Mouse (Mus musculus) MEL (cell line): ENCODE results near the gene Slc6a9. TPM values are rescaled to one million over a fixed set of nuclear protein-coding genes. Genes with fewer than 3 reads are reported as not detected.

ENCODE experiments used
- DNase-seq: peaks from one replicate; pipeline ENCODE4 v3.0.0; 2011; ENCODE audit warnings: low read depth, low spot score
- H3K27ac ChIP-seq: 2 replicates; pipeline ENCODE4 v1.5.1; 2012; ENCODE audit warnings: low read depth, mild to moderate bottlenecking, control low read depth, low read length, moderate library complexity; ENCODE audit not compliant: control insufficient read depth
- H3K27me3 ChIP-seq, 2 experiments: fragments of 150-350 bp in 1 of 2; sonication (generic) in 1 of 2; 2 replicates each; pipeline ENCODE4 v1.6.1; 2012; ENCODE audit warnings: low read length in 2 of 2, mild to moderate bottlenecking in 2 of 2, improper control_type of control experiment in 1 of 2, moderate library complexity in 1 of 2; ENCODE audit not compliant: insufficient read depth in 2 of 2, control insufficient read depth in 1 of 2
- H3K36me3 ChIP-seq, 2 experiments: 2 replicates each; pipeline ENCODE4 v1.6.1; 2012 to 2014; ENCODE audit warnings: low read length in 2 of 2, improper control_type of control experiment in 1 of 2, inconsistent platforms in 1 of 2, mild to moderate bottlenecking in 1 of 2; ENCODE audit not compliant: insufficient read depth in 2 of 2, control insufficient read depth in 1 of 2
- H3K4me1 ChIP-seq, 2 experiments: fragments of 150-350 bp in 1 of 2; sonication (generic) in 1 of 2; 2 replicates each; pipeline ENCODE4 v1.6.1; 2012; ENCODE audit warnings: low read length in 2 of 2, improper control_type of control experiment in 1 of 2, mild to moderate bottlenecking in 1 of 2; ENCODE audit not compliant: insufficient read depth in 2 of 2, control insufficient read depth in 1 of 2
- H3K4me3 ChIP-seq, 2 experiments: fragments of 150-350 bp in 1 of 2; sonication (generic) in 1 of 2; 2 replicates each; pipeline ENCODE4 v1.5.1; 2012; ENCODE audit warnings: low read depth in 2 of 2, low read length in 2 of 2, mild to moderate bottlenecking in 2 of 2, moderate library complexity in 2 of 2, control low read depth in 1 of 2, improper control_type of control experiment in 1 of 2; ENCODE audit not compliant: control insufficient read depth in 1 of 2, insufficient read depth in 1 of 2
- H3K79me2 ChIP-seq: 2 replicates; pipeline ENCODE4 v1.6.1; 2012; ENCODE audit warnings: mild to moderate bottlenecking, low read length, moderate library complexity; ENCODE audit not compliant: control insufficient read depth, poor library complexity, insufficient read depth
- H3K9ac ChIP-seq: 2 replicates; pipeline ENCODE4 v1.6.1; 2012; ENCODE audit warnings: low read depth, mild to moderate bottlenecking, control low read depth, low read length, moderate library complexity; ENCODE audit not compliant: control insufficient read depth, poor library complexity, severe bottlenecking
- H3K9me3 ChIP-seq: fragments of 150-350 bp; sonication (generic); replicated peaks from 2 replicates; pipeline ENCODE4 v1.6.1; 2012; ENCODE audit warnings: mild to moderate bottlenecking, low read length, improper control_type of control experiment, moderate library complexity; ENCODE audit not compliant: insufficient read depth
- BHLHE40 ChIP-seq: IDR thresholded peaks from 2 replicates; pipeline ENCODE4 v1.6.1; 2012; ENCODE audit warnings: low read depth, mild to moderate bottlenecking, inconsistent platforms, low read length, improper control_type of control experiment, borderline replicate concordance
- CHD1 ChIP-seq: IDR thresholded peaks from 2 replicates; pipeline ENCODE4 v1.6.1; 2012; ENCODE audit warnings: low read depth, mild to moderate bottlenecking, inconsistent platforms, low read length, improper control_type of control experiment
- CHD2 ChIP-seq: IDR thresholded peaks from 2 replicates; pipeline ENCODE4 v1.6.1; 2011; ENCODE audit warnings: low read length, improper control_type of control experiment
- CTCF ChIP-seq, 3 experiments: IDR thresholded peaks in 2 of 3; conservative IDR thresholded peaks in 1 of 3; 2 replicates each; pipeline ENCODE4 v1.5.1; 2011 to 2012; ENCODE audit warnings: low read length in 3 of 3, low read depth in 2 of 3, mild to moderate bottlenecking in 2 of 3, improper control_type of control experiment in 1 of 3, inconsistent platforms in 1 of 3, mixed read lengths in 1 of 3, moderate library complexity in 1 of 3; ENCODE audit not compliant: control insufficient read depth in 1 of 3, insufficient read depth in 1 of 3, poor library complexity in 1 of 3, severe bottlenecking in 1 of 3
- ELF1 ChIP-seq: IDR thresholded peaks from 2 replicates; pipeline ENCODE4 v1.6.1; 2014; ENCODE audit warnings: low read depth, mild to moderate bottlenecking, inconsistent platforms, low read length, improper control_type of control experiment, moderate library complexity
- ETS1 ChIP-seq: IDR thresholded peaks from 2 replicates; pipeline ENCODE4 v1.6.1; 2012; ENCODE audit warnings: low read depth, mild to moderate bottlenecking, inconsistent platforms, low read length, improper control_type of control experiment, moderate library complexity
- GABPA ChIP-seq: IDR thresholded peaks from 2 replicates; pipeline ENCODE4 v1.6.1; 2012; ENCODE audit warnings: low read depth, mild to moderate bottlenecking, inconsistent platforms, low read length, improper control_type of control experiment, moderate library complexity
- GATA1 ChIP-seq: IDR thresholded peaks from 2 replicates; pipeline ENCODE4 v1.6.1; 2011; ENCODE audit warnings: low read depth, low read length, improper control_type of control experiment
- HCFC1 ChIP-seq: IDR thresholded peaks from 2 replicates; pipeline ENCODE4 v1.6.1; 2012; ENCODE audit warnings: low read depth, mild to moderate bottlenecking, inconsistent platforms, low read length, improper control_type of control experiment, moderate library complexity
- JUND ChIP-seq: IDR thresholded peaks from 2 replicates; pipeline ENCODE4 v1.6.1; 2011; ENCODE audit warnings: low read depth, mild to moderate bottlenecking, improper control_type of control experiment, low read length
- MEF2A ChIP-seq: IDR thresholded peaks from 2 replicates; pipeline ENCODE4 v1.6.1; 2014; ENCODE audit warnings: low read depth, mild to moderate bottlenecking, inconsistent platforms, low read length, improper control_type of control experiment; ENCODE audit not compliant: poor library complexity, insufficient replicate concordance, severe bottlenecking; ENCODE audit errors: extremely low read depth
- MYB ChIP-seq: IDR thresholded peaks from 2 replicates; pipeline ENCODE4 v1.6.1; 2011; ENCODE audit warnings: mild to moderate bottlenecking, low read depth, low read length, improper control_type of control experiment
- MYC ChIP-seq: IDR thresholded peaks from 2 replicates; pipeline ENCODE4 v1.6.1; 2011; ENCODE audit warnings: low read depth, mild to moderate bottlenecking, low read length, improper control_type of control experiment, moderate library complexity
- POLR2A ChIP-seq, 2 experiments: IDR thresholded peaks; 2 replicates each; pipeline ENCODE4 v1.6.1; 2011 to 2012; ENCODE audit warnings: low read length in 2 of 2, mild to moderate bottlenecking in 2 of 2, control low read depth in 1 of 2, improper control_type of control experiment in 1 of 2, low read depth in 1 of 2, moderate library complexity in 1 of 2; ENCODE audit not compliant: control insufficient read depth in 1 of 2, insufficient read depth in 1 of 2, poor library complexity in 1 of 2
- POLR2AphosphoS2 ChIP-seq: IDR thresholded peaks from 2 replicates; pipeline ENCODE4 v1.6.1; 2011; ENCODE audit warnings: low read length, improper control_type of control experiment
- POLR2AphosphoS5 ChIP-seq: IDR thresholded peaks from 2 replicates; pipeline ENCODE4 v1.6.1; 2012; ENCODE audit warnings: low read depth, borderline replicate concordance, mild to moderate bottlenecking, inconsistent platforms, low read length, moderate library complexity, mixed read lengths
- RAD21 ChIP-seq: IDR thresholded peaks from 2 replicates; pipeline ENCODE4 v1.6.1; 2011; ENCODE audit warnings: mild to moderate bottlenecking, low read depth, low read length, improper control_type of control experiment
- RCOR1 ChIP-seq: IDR thresholded peaks from 2 replicates; pipeline ENCODE4 v1.6.1; 2012; ENCODE audit warnings: low read depth, mild to moderate bottlenecking, inconsistent platforms, low read length, improper control_type of control experiment
- SIN3A ChIP-seq: IDR thresholded peaks from 2 replicates; pipeline ENCODE4 v1.6.1; 2012; ENCODE audit warnings: low read length, improper control_type of control experiment, inconsistent platforms
- SMC3 ChIP-seq: IDR thresholded peaks from 2 replicates; pipeline ENCODE4 v1.6.1; 2011; ENCODE audit warnings: low read depth, low read length, improper control_type of control experiment
- TAL1 ChIP-seq: IDR thresholded peaks from 2 replicates; pipeline ENCODE4 v1.6.1; 2012; ENCODE audit warnings: mild to moderate bottlenecking, inconsistent platforms, low read length, moderate library complexity, mixed read lengths
- USF1 ChIP-seq: IDR thresholded peaks from 2 replicates; pipeline ENCODE4 v1.6.1; 2014; ENCODE audit warnings: low read depth, mild to moderate bottlenecking, inconsistent platforms, low read length, improper control_type of control experiment, moderate library complexity
- ZC3H11A ChIP-seq: IDR thresholded peaks from 2 replicates; pipeline ENCODE4 v1.6.1; 2012; ENCODE audit warnings: low read depth, mild to moderate bottlenecking, inconsistent platforms, low read length, improper control_type of control experiment
- ZKSCAN1 ChIP-seq: IDR thresholded peaks from 2 replicates; pipeline ENCODE4 v1.6.1; 2012; ENCODE audit warnings: low read depth, mild to moderate bottlenecking, inconsistent platforms, low read length, improper control_type of control experiment, moderate library complexity
- polyA plus RNA-seq, 2 experiments: library from polyadenylated mRNA; stranded (reverse) in 1 of 2; unstranded in 1 of 2; fragments of >175 nt in 1 of 2; fragments of >200 nt in 1 of 2; gene quantifications; 2 replicates each; pipeline versions ENCODE4 v1.2.1 to v1.2.4; 2012; ENCODE audit warnings: low replicate concordance in 2 of 2, low read depth in 1 of 2; ENCODE audit not compliant: insufficient read length in 2 of 2, insufficient read depth in 1 of 2, missing spikeins in 1 of 2
- total RNA-seq: library from RNA; depleted of rRNA; stranded (reverse); fragments of 300-350 nt; gene quantifications from 2 replicates; pipeline ENCODE4 v1.2.3, GENCODE M21; 2012

Gene Slc6a9
- total and polyA plus RNA-seq, 3 experiments = 3.2 to 21.2 TPM; not detected in 1

DNA sequence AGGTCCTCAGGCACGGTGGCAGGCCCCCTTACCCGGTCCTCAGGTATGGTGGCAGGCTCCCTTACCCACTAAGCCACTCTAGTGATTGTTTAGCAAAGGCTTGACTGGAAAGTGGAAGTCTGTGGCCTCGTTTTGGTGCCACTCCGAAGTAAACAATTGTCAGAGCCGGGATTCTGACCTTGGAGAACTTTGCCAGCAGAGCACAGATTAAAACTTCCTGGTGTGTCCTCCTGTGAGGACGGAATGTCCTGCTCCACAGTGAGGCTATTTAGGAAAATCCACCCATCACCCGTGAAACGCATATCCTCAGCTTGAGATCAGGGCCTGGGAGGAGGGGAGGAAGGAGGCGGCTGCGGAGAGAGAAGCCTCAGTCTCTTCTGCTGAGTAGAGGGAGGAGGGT lies 46.0 kb upstream of the Slc6a9 start:
- no peaks in the 10 kb centered on the region for H3K79me2 ChIP-seq
- no peaks in the 10 kb centered on the region; a peak in 1 of 4 replicates for H3K36me3 ChIP-seq
- no peaks in the 10 kb centered on the region for H3K9me3 ChIP-seq
- no peak overlapping the region for H3K4me3 ChIP-seq
- DNase-seq = no peak
- H3K27me3 ChIP-seq = no peaks in the 10 kb centered on the region
- no peak overlapping the region for H3K9ac ChIP-seq
- no peak overlapping the region for H3K27ac ChIP-seq
- TF ChIP-seq HCFC1 = no peak
- TF ChIP-seq MYC = no peak
- TF ChIP-seq CHD1 = no peak
- no peak for TF ChIP-seq JUND
- no peak for TF ChIP-seq CHD2
- TF ChIP-seq ZC3H11A = no peak
- no peak for TF ChIP-seq USF1
- no peak for TF ChIP-seq MYB
- peaks cover 0 to 5% of the 10 kb centered on the region in 2 experiments; a peak in 1 of 4 replicates for H3K4me1 ChIP-seq

DNA sequence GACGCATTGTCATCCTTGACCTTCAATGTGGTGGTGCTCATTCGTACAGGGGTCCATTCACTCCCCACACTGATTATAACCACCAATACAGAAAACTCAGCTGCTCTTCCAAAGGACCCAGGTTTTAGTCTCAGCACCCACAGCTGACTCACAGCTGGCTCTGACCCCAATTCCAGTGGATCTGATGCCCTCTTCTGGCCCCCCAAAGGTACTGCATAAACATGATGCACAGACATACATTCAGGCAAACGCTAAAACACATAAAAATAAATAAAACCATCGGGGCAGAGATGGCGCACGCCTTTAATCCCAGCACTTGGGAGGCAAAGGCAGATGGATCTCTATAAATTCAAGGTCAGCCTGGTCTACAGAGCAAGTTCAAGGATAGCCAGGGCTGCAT lies 34.4 kb upstream of the Slc6a9 start:
- Histone ChIP-seq H3K27me3 (no peaks in the 10 kb centered on the region), H3K27ac (no peak overlapping the region), H3K4me3 (no peak overlapping the region), H3K79me2 (no peaks in the 10 kb centered on the region), H3K4me1 (no peaks in the 10 kb centered on the region; a peak in 1 of 4 replicates), H3K9ac (no peak overlapping the region), H3K9me3 (no peaks in the 10 kb centered on the region), H3K36me3 (peaks cover 0 to 4% of the 10 kb centered on the region in 2 experiments; a peak in 2 of 4 replicates)
- DNase-seq = peak; percentile 39
- peak; percentile 43 for TF ChIP-seq SMC3
- TF ChIP-seq RCOR1 = no peak
- 0 out of 2 replicates have a peak, but pooled peaks have one; percentile 22 for TF ChIP-seq ETS1
- peak; percentile 41 to 60 (median 51) for TF ChIP-seq CTCF (IDR thresholded peaks at IDR 0.05 in 2 of 3, conservative IDR thresholded peaks at IDR 0.05 in 1 of 3; ENCODE audit: control insufficient read depth in 1 of 3, insufficient read depth in 1 of 3, low read depth in 2 of 3, low read length in 3 of 3, poor library complexity in 1 of 3, severe bottlenecking in 1 of 3)
- no peak for TF ChIP-seq MEF2A
- peak; percentile 34; the same call in 1 of the 2 replicates for TF ChIP-seq ZC3H11A
- TF ChIP-seq GABPA = no peak
- TF ChIP-seq RAD21 = peak; percentile 46

DNA sequence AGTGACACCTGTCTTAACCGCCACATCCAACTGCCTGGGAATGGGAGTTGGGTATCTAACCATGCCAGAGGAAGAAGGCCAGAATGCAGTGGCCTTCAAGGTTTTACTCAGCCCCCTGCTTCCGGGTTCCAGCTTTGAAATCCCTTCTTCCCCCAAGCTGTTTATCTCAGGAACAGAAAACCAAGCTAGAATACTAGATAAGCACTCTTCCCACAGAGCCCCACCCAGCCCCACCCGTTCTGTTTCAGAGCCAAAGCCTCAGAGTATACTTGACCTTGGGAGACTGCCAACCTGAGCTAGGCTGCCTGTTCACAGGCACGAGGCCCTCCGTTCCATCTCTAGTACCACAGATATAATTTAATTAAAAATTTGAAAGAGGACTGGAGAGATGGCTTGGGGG lies 27.3 kb upstream of the Slc6a9 start:
- no peak overlapping the region for H3K4me3 ChIP-seq
- peak overlapping the region; percentile 14; the same call in 1 of the 2 replicates for H3K27ac ChIP-seq
- no peaks in the 10 kb centered on the region for H3K79me2 ChIP-seq
- H3K4me1 ChIP-seq = peaks cover 5 to 21% of the 10 kb centered on the region in 2 experiments
- H3K27me3 ChIP-seq = no peaks in the 10 kb centered on the region
- peaks cover 0 to 20% of the 10 kb centered on the region in 2 experiments; a peak in 2 of 4 replicates for H3K36me3 ChIP-seq
- H3K9ac ChIP-seq = no peak overlapping the region
- DNase-seq = peak; percentile 92
- H3K9me3 ChIP-seq = no peaks in the 10 kb centered on the region
- TF ChIP-seq GABPA (no peak), RCOR1 (peak; percentile 97), ZKSCAN1 (no peak), POLR2A (IDR thresholded peaks at IDR 0.05; ENCODE audit: control insufficient read depth in 1 of 2, insufficient read depth in 1 of 2, low read depth in 1 of 2, low read length in 2 of 2, poor library complexity in 1 of 2) (no peak), CTCF (IDR thresholded peaks at IDR 0.05 in 2 of 3, conservative IDR thresholded peaks at IDR 0.05 in 1 of 3; ENCODE audit: control insufficient read depth in 1 of 3, insufficient read depth in 1 of 3, low read depth in 2 of 3, low read length in 3 of 3, poor library complexity in 1 of 3, severe bottlenecking in 1 of 3) (no peak), SMC3 (no peak), GATA1 (peak; percentile 88), HCFC1 (peak; percentile 51; the same call in 1 of the 2 replicates), USF1 (no peak), POLR2AphosphoS2 (no peak), SIN3A (peak; percentile 61), ELF1 (peak; percentile 95), ETS1 (peak; percentile 88), POLR2AphosphoS5 (no peak), CHD1 (no peak), CHD2 (no peak), MYC (peak; percentile 57), TAL1 (peak; percentile 86), BHLHE40 (peak; percentile 30; the same call in 1 of the 2 replicates)
